Mouse (Mus musculus) inflammation-experienced regulatory T-cells, adult 6 months (primary cell): ENCODE results near the gene Zfp526. TPM values are rescaled to one million over a fixed set of nuclear protein-coding genes. Genes with fewer than 3 reads are reported as not detected.

Experiments
- ATAC-seq: one replicate; pipeline ENCODE4 v1.8.0; 2017
- polyA plus RNA-seq, 3 experiments: library from polyadenylated mRNA; unstranded; fragments of 100-300 nt; shearing (Covaris generic); gene quantifications; one replicate each; pipeline ENCODE4 v1.2.1; 2017

Zfp526 gene
- polyA plus RNA-seq, 3 experiments from 2014 or later = 2.2 to 4.0 (median 2.5) TPM

GRCm38 (mm10) chr7:25269029-25269428 lies 47.8 kb downstream of the Zfp526 start:
- ATAC-seq = no peak

GRCm38 (mm10) chr7:25269545-25270271 lies 48.5 kb downstream of the Zfp526 start:
- no peak for ATAC-seq

- no peak for ATAC-seq
Measured at GRCm38 (mm10) chr7:25270652-25271633, 49.7 kb downstream of the Zfp526 start.

- no peak for ATAC-seq
Measured at GRCm38 (mm10) chr7:25271651-25272444, 50.6 kb downstream of the Zfp526 start.

- ATAC-seq = no peak
Measured at GRCm38 (mm10) chr7:25272445-25273258, 51.4 kb downstream of the Zfp526 start.

- no peak for ATAC-seq
Measured at GRCm38 (mm10) chr7:25273259-25274241, 52.3 kb downstream of the Zfp526 start.

GRCm38 (mm10) chr7:25274571-25274970 lies 53.3 kb downstream of the Zfp526 start:
- peak; percentile 42 for ATAC-seq

- ATAC-seq = no peak
Measured at GRCm38 (mm10) chr7:25274996-25275395, 53.8 kb downstream of the Zfp526 start.

- ATAC-seq = no peak
Measured at GRCm38 (mm10) chr7:25275555-25276298, 54.5 kb downstream of the Zfp526 start.

Other genes starting within 250 kb of the Zfp526 start
- gene Rabac1, start 248.7 kb upstream of the Zfp526 start, polyA plus RNA-seq = 100 to 1,000 TPM; 119 to 244 (median 236) TPM
- 1 to 10 TPM in 2 of 3 experiments, under 1 TPM in 1; 0.62 to 3.6 (median 3.4) TPM for gene Atp1a3, start 215.5 kb upstream of the Zfp526 start, polyA plus RNA-seq
- gene Grik5, start 149.1 kb upstream of the Zfp526 start, polyA plus RNA-seq = 1 to 10 TPM; 3.1 to 4.9 (median 3.2) TPM
- 10 to 100 TPM in 2 of 3 experiments, 1 to 10 TPM in 1; 8.9 to 11.3 (median 11.3) TPM for gene Zfp574, start 148.9 kb upstream of the Zfp526 start, polyA plus RNA-seq
- 10 to 100 TPM; 18.1 to 32.0 (median 30.0) TPM for gene Pou2f2, start 41.7 kb upstream of the Zfp526 start, polyA plus RNA-seq
- 10 to 100 TPM; 24.6 to 26.2 (median 25.0) TPM for gene Dedd2, start 810 bp upstream of the Zfp526 start, polyA plus RNA-seq
- 10 to 100 TPM in 1 of 3 experiments, 1 to 10 TPM in 2; 8.5 to 13.3 (median 8.9) TPM for gene Gsk3a, start 16.4 kb downstream of the Zfp526 start, polyA plus RNA-seq
- gene Erf, start 29.3 kb downstream of the Zfp526 start, polyA plus RNA-seq = under 1 TPM; 0.34 to 0.70 (median 0.38) TPM
- gene Cic, start 46.3 kb downstream of the Zfp526 start, polyA plus RNA-seq = 10 to 100 TPM; 17.9 to 35.2 (median 21.6) TPM
- gene Pafah1b3, start 76.6 kb downstream of the Zfp526 start, polyA plus RNA-seq = 10 to 100 TPM; 17.5 to 37.2 (median 31.3) TPM
- gene Prr19, start 80.0 kb downstream of the Zfp526 start, polyA plus RNA-seq = not detected
- gene Tmem145, start 84.7 kb downstream of the Zfp526 start, polyA plus RNA-seq = not detected
- gene Megf8, start 95.7 kb downstream of the Zfp526 start, polyA plus RNA-seq = under 1 TPM in 2 of 3 experiments, not detected in 1; 0.13 to 0.31 TPM
- not detected for gene Cnfn, start 148.3 kb downstream of the Zfp526 start, polyA plus RNA-seq
- gene Lipe, start 177.3 kb downstream of the Zfp526 start, polyA plus RNA-seq = 10 to 100 TPM in 2 of 3 experiments, 1 to 10 TPM in 1; 9.0 to 11.0 (median 10.1) TPM
- not detected for gene Cxcl17, start 191.5 kb downstream of the Zfp526 start, polyA plus RNA-seq